Mouse (Mus musculus): ENCODE results near the gene Aym1. TPM values are rescaled to one million over a fixed set of nuclear protein-coding genes. Genes with fewer than 3 reads are reported as not detected.
A peak's percentile ranks its signal among the peaks of the same experiment; 100 is the strongest.
"Not testable (repeated sequence)": the region's sequence is repeated elsewhere in the genome, so short reads cannot be mapped to it uniquely, and the experiment has no call there.

Aym1 gene
- total RNA-seq (2021) = not detected

GRCm38 (mm10) chr5:113357186-113357585, at the start of gene Aym1:
Gene Aym1 (plus strand): TSS chr5:113357294.
- no peak for DNase-seq
- intact Hi-C loops (cut with DNase I) = no loop called here

- intact Hi-C loops (cut with DNase I) = loop anchor here (5.0 kb wide), 1 partner anchor 132 kb away; no protein-coding TSS in a partner anchor
- no peak for DNase-seq
Observed at GRCm38 (mm10) chr5:113309491-113310376, 47.4 kb upstream of the Aym1 start.

GRCm38 (mm10) chr5:113310377-113311003, 46.6 kb upstream of the Aym1 start, which contains the start of gene Sgsm1:
Gene Sgsm1 (minus strand): TSS chr5:113310786.
- DNase-seq = peak; percentile 69 to 78
- intact Hi-C loops (cut with DNase I) = loop anchor here (5.0 kb wide), 1 partner anchor 133 kb away; no protein-coding TSS in a partner anchor

GRCm38 (mm10) chr5:113313998-113314397, 43.1 kb upstream of the Aym1 start:
- intact Hi-C loops (cut with DNase I) = loop anchor here (5.0 kb wide), 1 partner anchor 137 kb away; no protein-coding TSS in a partner anchor
- peak; percentile 58 to 75 for DNase-seq

GRCm38 (mm10) chr5:113323784-113324638, 33.1 kb upstream of the Aym1 start:
- DNase-seq = peak; percentile 30 to 40
- intact Hi-C loops (cut with DNase I) = no loop called here

- intact Hi-C loops (cut with DNase I) = no loop called here
Observed at GRCm38 (mm10) chr5:113329463-113329862, 27.6 kb upstream of the Aym1 start.

GRCm38 (mm10) chr5:113330202-113330601, 26.9 kb upstream of the Aym1 start:
- DNase-seq = no peak
- intact Hi-C loops (cut with DNase I) = no loop called here

More at GRCm38 (mm10) chr5:113329463-113329862, 27.6 kb upstream of the Aym1 start:
- DNase-seq = no peak

- DNase-seq = peak in 1 of 2 experiments; percentile 30
Observed at GRCm38 (mm10) chr5:113332239-113332638, 24.9 kb upstream of the Aym1 start.

GRCm38 (mm10) chr5:113332899-113333298, 24.2 kb upstream of the Aym1 start:
- no peak for DNase-seq
- intact Hi-C loops (cut with DNase I) = no loop called here

More at GRCm38 (mm10) chr5:113332239-113332638, 24.9 kb upstream of the Aym1 start:
- intact Hi-C loops (cut with DNase I) = no loop called here

GRCm38 (mm10) chr5:113334621-113335530, 22.2 kb upstream of the Aym1 start:
- intact Hi-C loops (cut with DNase I) = no loop called here
- no peak for DNase-seq

GRCm38 (mm10) chr5:113335732-113336131, 21.4 kb upstream of the Aym1 start:
- intact Hi-C loops (cut with DNase I) = no loop called here
- DNase-seq = peak; percentile 17 to 23

- DNase-seq = no peak
- intact Hi-C loops (cut with DNase I) = no loop called here
Observed at GRCm38 (mm10) chr5:113336281-113336680, 20.8 kb upstream of the Aym1 start.

GRCm38 (mm10) chr5:113344635-113345386, 12.3 kb upstream of the Aym1 start:
- intact Hi-C loops (cut with DNase I) = no loop called here
- DNase-seq = no peak

GRCm38 (mm10) chr5:113345781-113346180, 11.3 kb upstream of the Aym1 start:
- no peak for DNase-seq
- intact Hi-C loops (cut with DNase I) = no loop called here

GRCm38 (mm10) chr5:113346651-113347050, 10.4 kb upstream of the Aym1 start:
- DNase-seq; intact Hi-C loops (cut with DNase I): not testable (repeated sequence)

GRCm38 (mm10) chr5:113347593-113347992, 9.5 kb upstream of the Aym1 start:
- no peak for DNase-seq
- intact Hi-C loops (cut with DNase I) = no loop called here

- intact Hi-C loops (cut with DNase I) = no loop called here
- no peak for DNase-seq
Observed at GRCm38 (mm10) chr5:113348597-113348996, 8.5 kb upstream of the Aym1 start.

GRCm38 (mm10) chr5:113349226-113349625, 7.9 kb upstream of the Aym1 start:
- intact Hi-C loops (cut with DNase I) = no loop called here
- no peak for DNase-seq

- intact Hi-C loops (cut with DNase I) = no loop called here
- DNase-seq = no peak
Observed at GRCm38 (mm10) chr5:113349810-113350209, 7.3 kb upstream of the Aym1 start.
